Mouse (Mus musculus): ENCODE results near the gene Mlxipl.

Mlxipl gene

GRCm38 (mm10) chr5:135183131-135183861 lies 93.6 kb downstream of the Mlxipl start:
- DNase-seq (ENCODE audit: low read depth, low spot score) = peak; percentile 76

- DNase-seq (ENCODE audit: low read depth, low spot score) = no peak
Measured at GRCm38 (mm10) chr5:135185016-135185415, 95.3 kb downstream of the Mlxipl start.

- DNase-seq (ENCODE audit: low read depth, low spot score) = peak; percentile 86
Measured at GRCm38 (mm10) chr5:135185596-135185995, 95.9 kb downstream of the Mlxipl start.

GRCm38 (mm10) chr5:135186231-135186620 lies 96.5 kb downstream of the Mlxipl start:
- no peak for DNase-seq (ENCODE audit: low read depth, low spot score)

- DNase-seq (ENCODE audit: low read depth, low spot score) = peak; percentile 99
Measured at GRCm38 (mm10) chr5:135186621-135187348, 97.1 kb downstream of the Mlxipl start, which contains the start of gene Baz1b. Gene Baz1b, plus strand, starts transcription at chr5:135187264.

- DNase-seq (ENCODE audit: low read depth, low spot score) = no peak
Measured at GRCm38 (mm10) chr5:135187349-135188213, 97.9 kb downstream of the Mlxipl start.
